Mouse (Mus musculus): ENCODE data around the gene Otx2. TPM values are rescaled to one million over a fixed set of nuclear protein-coding genes. Genes with fewer than 3 reads are reported as not detected.

The Otx2 gene
- total RNA-seq (2012; rRNA removed): 12.3 and 16.3 TPM in 2 replicates

DNA sequence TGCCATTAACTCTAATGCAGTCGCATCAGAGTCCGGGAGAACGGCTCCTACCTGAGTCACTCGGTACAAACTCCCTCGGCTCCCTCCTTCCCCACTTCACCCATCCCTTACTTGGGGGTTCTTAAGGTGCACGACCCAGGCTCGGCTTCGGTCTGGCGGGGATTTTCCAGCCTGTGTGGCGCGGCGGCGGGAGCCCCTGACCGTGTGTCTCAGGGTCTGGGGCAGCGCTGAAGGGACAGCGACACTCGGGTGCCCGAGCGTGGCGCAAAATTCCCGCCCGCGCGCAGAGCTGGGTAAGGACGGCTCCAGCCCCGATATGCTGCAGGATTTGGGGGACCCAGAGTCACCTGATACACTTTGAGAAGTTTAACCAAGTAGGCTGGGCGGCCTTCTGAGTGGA lies at the start of gene Otx2:
Otx2 (minus strand) TSS at position 279 of the 400 bp plus-strand sequence.
- peak within 1 kb of the TSS; percentile 44 for H3K9ac ChIP-seq (ENCODE audit: insufficient read depth, low read depth, low read length, poor library complexity, severe bottlenecking)
- H3K27ac ChIP-seq (ENCODE audit: insufficient read depth, low read depth, low read length, poor library complexity, severe bottlenecking): no peak within 1 kb of the TSS; the same call in 1 of the 2 replicates
- no peaks in the 10 kb centered on the region for H3K36me3 ChIP-seq (ENCODE audit: control insufficient read depth, insufficient read depth, low read length, poor library complexity, severe bottlenecking)
- no peak for DNase-seq (ENCODE audit: low read depth, low spot score)
- TF ChIP-seq MAFK (IDR thresholded peaks at IDR 0.05; ENCODE audit: insufficient read depth, low read depth, low read length): no peak
- TF ChIP-seq CHD2 (IDR thresholded peaks at IDR 0.05; ENCODE audit: low read depth, low read length): no peak
- no peak for TF ChIP-seq ZNF384 (IDR thresholded peaks at IDR 0.05; ENCODE audit: low read depth, low read length)
- no peak for TF ChIP-seq HCFC1 (IDR thresholded peaks at IDR 0.05; ENCODE audit: borderline replicate concordance, insufficient read depth, low read length)
- no peak for TF ChIP-seq ZC3H11A (IDR thresholded peaks at IDR 0.05; ENCODE audit: borderline replicate concordance, low read depth, low read length)
- H3K9me3 ChIP-seq (ENCODE audit: control insufficient read depth, insufficient read depth, low read depth, low read length): no peaks in the 10 kb centered on the region
- peaks cover 3 to 4% of the 10 kb centered on the region in 2 experiments; a peak in 2 of 4 replicates for H3K4me1 ChIP-seq (ENCODE audit: control insufficient read depth in 2 of 2, insufficient read depth in 2 of 2, low read length in 2 of 2, poor library complexity in 1 of 2)
- in situ Hi-C loops (cut with MboI; ENCODE audit: low sequenced_read_pairs in 2 of 2, unreplicated experiment in 2 of 2): no loop called here
- H3K4me3 ChIP-seq (ENCODE audit: insufficient read depth in 1 of 2, low read depth in 1 of 2, low read length in 2 of 2, poor library complexity in 1 of 2, severe bottlenecking in 1 of 2): peak within 1 kb of the TSS; percentile 61 to 69

DNA sequence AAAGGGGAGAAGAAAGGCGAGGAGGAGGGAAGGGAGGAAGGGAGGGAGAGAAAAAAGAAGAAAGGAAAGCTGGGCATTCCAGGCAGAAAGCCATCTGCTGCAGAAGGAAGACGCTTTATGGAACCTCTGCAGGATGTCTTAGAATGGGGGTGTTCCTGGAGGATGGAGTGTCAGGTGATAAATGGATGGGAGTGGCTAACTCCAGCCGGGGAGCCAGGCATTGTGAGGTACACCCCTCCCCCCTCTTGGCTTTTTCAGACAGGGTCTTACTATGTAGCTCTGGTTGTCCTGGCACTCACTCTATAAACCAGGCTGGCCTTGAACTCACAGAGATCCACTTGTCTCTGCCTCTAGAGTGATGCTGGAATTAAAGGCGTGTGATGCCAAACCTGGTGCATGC lies 49.1 kb upstream of the Otx2 start:
- Histone ChIP-seq H3K4me3 (ENCODE audit: insufficient read depth in 1 of 2, low read depth in 1 of 2, low read length in 2 of 2, poor library complexity in 1 of 2, severe bottlenecking in 1 of 2) (no peak overlapping the region), H3K36me3 (ENCODE audit: control insufficient read depth, insufficient read depth, low read length, poor library complexity, severe bottlenecking) (no peaks in the 10 kb centered on the region; the same call in 1 of the 2 replicates)
- TF ChIP-seq ZNF384 (IDR thresholded peaks at IDR 0.05; ENCODE audit: low read depth, low read length) (no peak), ZC3H11A (IDR thresholded peaks at IDR 0.05; ENCODE audit: borderline replicate concordance, low read depth, low read length) (no peak), CHD2 (IDR thresholded peaks at IDR 0.05; ENCODE audit: low read depth, low read length) (no peak), MAFK (IDR thresholded peaks at IDR 0.05; ENCODE audit: insufficient read depth, low read depth, low read length) (no peak), HCFC1 (IDR thresholded peaks at IDR 0.05; ENCODE audit: borderline replicate concordance, insufficient read depth, low read length) (no peak)

DNA sequence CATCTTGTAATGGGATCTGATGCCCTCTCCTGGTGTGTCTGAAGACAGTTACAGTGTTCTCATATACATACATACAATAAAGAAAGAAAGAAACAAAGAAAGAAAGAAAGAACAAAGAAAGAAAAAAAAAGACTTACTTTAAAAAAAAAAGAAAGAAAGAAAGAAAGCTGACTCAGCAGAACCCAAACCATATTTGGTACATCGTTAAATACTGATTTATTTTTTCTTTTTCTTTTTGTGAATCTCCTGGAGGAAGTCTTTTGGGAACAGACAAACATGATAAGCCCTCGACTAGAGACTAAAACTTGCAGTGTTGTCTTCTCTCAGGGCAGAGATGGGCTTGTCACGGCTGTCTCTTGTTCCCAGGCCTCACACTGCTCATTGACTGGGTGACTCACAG lies 45.7 kb upstream of the Otx2 start:
- TF ChIP-seq MAFK (IDR thresholded peaks at IDR 0.05; ENCODE audit: insufficient read depth, low read depth, low read length) (peak; percentile 86), ZNF384 (IDR thresholded peaks at IDR 0.05; ENCODE audit: low read depth, low read length) (no peak)
- Histone ChIP-seq H3K27ac (ENCODE audit: insufficient read depth, low read depth, low read length, poor library complexity, severe bottlenecking) (no peak overlapping the region), H3K4me1 (ENCODE audit: control insufficient read depth in 2 of 2, insufficient read depth in 2 of 2, low read length in 2 of 2, poor library complexity in 1 of 2) (peaks cover 12 to 14% of the 10 kb centered on the region in 2 experiments; a peak in 3 of 4 replicates), H3K9me3 (ENCODE audit: control insufficient read depth, insufficient read depth, low read depth, low read length) (no peaks in the 10 kb centered on the region), H3K9ac (ENCODE audit: insufficient read depth, low read depth, low read length, poor library complexity, severe bottlenecking) (no peak overlapping the region), H3K36me3 (ENCODE audit: control insufficient read depth, insufficient read depth, low read length, poor library complexity, severe bottlenecking) (no peaks in the 10 kb centered on the region; the same call in 1 of the 2 replicates), H3K4me3 (ENCODE audit: insufficient read depth in 1 of 2, low read depth in 1 of 2, low read length in 2 of 2, poor library complexity in 1 of 2, severe bottlenecking in 1 of 2) (no peak overlapping the region)
- in situ Hi-C loops (cut with MboI; ENCODE audit: low sequenced_read_pairs in 2 of 2, unreplicated experiment in 2 of 2): no loop called here
- no peak for DNase-seq (ENCODE audit: low read depth, low spot score)

More for the DNA sequence above, 49.1 kb upstream of the Otx2 start:
- Histone ChIP-seq H3K4me1 (ENCODE audit: control insufficient read depth in 2 of 2, insufficient read depth in 2 of 2, low read length in 2 of 2, poor library complexity in 1 of 2) (peaks cover 2 to 11% of the 10 kb centered on the region in 2 experiments; a peak in 1 of 4 replicates), H3K27ac (ENCODE audit: insufficient read depth, low read depth, low read length, poor library complexity, severe bottlenecking) (no peak overlapping the region), H3K9me3 (ENCODE audit: control insufficient read depth, insufficient read depth, low read depth, low read length) (no peaks in the 10 kb centered on the region), H3K9ac (ENCODE audit: insufficient read depth, low read depth, low read length, poor library complexity, severe bottlenecking) (no peak overlapping the region)
- no peak for DNase-seq (ENCODE audit: low read depth, low spot score)
- in situ Hi-C loops (cut with MboI; ENCODE audit: low sequenced_read_pairs in 2 of 2, unreplicated experiment in 2 of 2): no loop called here

DNA sequence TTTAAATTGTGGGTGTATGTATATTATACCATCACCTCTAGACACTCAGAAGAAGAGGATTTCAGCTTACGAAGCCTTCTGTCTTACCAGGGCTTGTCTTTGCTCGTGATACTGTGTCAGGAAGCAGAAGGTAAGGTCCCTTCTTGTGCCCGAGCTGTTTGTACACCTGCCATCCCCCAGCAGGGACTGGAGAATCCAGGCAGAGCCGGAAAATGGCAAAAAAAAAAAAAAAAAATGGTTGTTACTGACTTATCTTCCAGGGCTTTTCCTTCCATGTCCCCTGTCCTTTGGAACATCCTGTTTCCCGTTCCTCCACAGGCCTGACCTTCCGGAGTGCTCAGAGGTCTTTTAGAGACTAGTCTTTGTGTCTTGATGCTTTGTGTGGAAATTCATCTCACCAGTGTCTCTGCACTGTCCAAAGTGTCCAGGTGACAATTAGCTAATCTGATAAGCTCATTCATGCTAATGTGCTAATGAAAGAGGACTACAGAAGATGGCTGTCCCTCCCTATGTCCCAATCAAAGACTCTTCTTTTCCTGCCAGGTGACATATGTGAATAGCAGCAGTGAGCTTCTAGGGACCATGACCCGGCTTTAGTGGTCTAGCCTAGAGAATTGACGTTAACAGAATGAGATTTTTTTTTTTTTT lies 44.1 kb upstream of the Otx2 start:
- DNase-seq (ENCODE audit: low read depth, low spot score): no peak
- no peak for TF ChIP-seq HCFC1 (IDR thresholded peaks at IDR 0.05; ENCODE audit: borderline replicate concordance, insufficient read depth, low read length)
- no peak for TF ChIP-seq CHD2 (IDR thresholded peaks at IDR 0.05; ENCODE audit: low read depth, low read length)
- TF ChIP-seq ZC3H11A (IDR thresholded peaks at IDR 0.05; ENCODE audit: borderline replicate concordance, low read depth, low read length): no peak
- no peak for TF ChIP-seq MAFK (IDR thresholded peaks at IDR 0.05; ENCODE audit: insufficient read depth, low read depth, low read length)
- TF ChIP-seq ZNF384 (IDR thresholded peaks at IDR 0.05; ENCODE audit: low read depth, low read length): no peak; the same call in 1 of the 2 replicates
- Histone ChIP-seq H3K9ac (ENCODE audit: insufficient read depth, low read depth, low read length, poor library complexity, severe bottlenecking) (no peak overlapping the region), H3K27ac (ENCODE audit: insufficient read depth, low read depth, low read length, poor library complexity, severe bottlenecking) (no peak overlapping the region), H3K9me3 (ENCODE audit: control insufficient read depth, insufficient read depth, low read depth, low read length) (no peaks in the 10 kb centered on the region), H3K4me1 (ENCODE audit: control insufficient read depth in 2 of 2, insufficient read depth in 2 of 2, low read length in 2 of 2, poor library complexity in 1 of 2) (peaks cover 7 to 14% of the 10 kb centered on the region in 2 experiments; a peak in 3 of 4 replicates), H3K36me3 (ENCODE audit: control insufficient read depth, insufficient read depth, low read length, poor library complexity, severe bottlenecking) (no peaks in the 10 kb centered on the region), H3K4me3 (ENCODE audit: insufficient read depth in 1 of 2, low read depth in 1 of 2, low read length in 2 of 2, poor library complexity in 1 of 2, severe bottlenecking in 1 of 2) (no peak overlapping the region)
- in situ Hi-C loops (cut with MboI; ENCODE audit: low sequenced_read_pairs in 2 of 2, unreplicated experiment in 2 of 2): no loop called here
